Mouse (Mus musculus) testis, adult 2 months (tissue): ENCODE results near the gene Clec2e.

Experiments
- CTCF ChIP-seq: fragments of 200-500 bp; IDR thresholded peaks from 2 replicates; pipeline ENCODE4 v1.5.1; 2012; ENCODE audit warnings: low read depth, mild to moderate bottlenecking, inconsistent platforms, low read length, moderate library complexity; ENCODE audit not compliant: control insufficient read depth, insufficient read depth, insufficient replicate concordance
- POLR2A ChIP-seq: fragments of 200-500 bp; IDR thresholded peaks from 2 replicates; pipeline ENCODE4 v1.6.1; 2012; ENCODE audit warnings: low read depth, mild to moderate bottlenecking, inconsistent platforms, low read length, moderate library complexity; ENCODE audit not compliant: control insufficient read depth

GRCm38 (mm10) chr6:129132604-129133341, 32.1 kb upstream of the Clec2e start:
- TF ChIP-seq CTCF (no peak), POLR2A (no peak)
